Mouse (Mus musculus): ENCODE measurements around the gene Itih2.

The Itih2 gene

DNA sequence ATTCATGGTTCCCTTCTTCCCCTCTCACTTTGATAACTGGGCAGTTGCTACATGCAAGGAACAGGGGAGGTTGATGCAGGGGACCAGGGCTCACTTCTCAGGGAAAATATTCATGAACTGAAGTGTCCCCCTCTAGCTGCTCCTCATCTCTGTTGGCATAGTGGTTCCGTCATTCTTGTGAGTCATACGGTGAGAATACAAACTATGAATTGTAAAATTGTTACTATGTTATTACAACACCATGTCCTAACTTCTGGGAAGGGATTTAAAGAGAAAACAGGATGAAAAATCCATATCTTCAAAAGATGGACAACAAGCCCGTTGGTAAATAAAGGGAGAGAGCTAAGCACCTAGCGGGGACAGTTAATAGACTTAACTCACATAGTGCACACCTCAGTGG, at the start of gene Itih2:
TSS of gene Itih2 (minus strand) at position 101 of the 400 bp plus-strand sequence.
- DNase-seq: no peak

DNA sequence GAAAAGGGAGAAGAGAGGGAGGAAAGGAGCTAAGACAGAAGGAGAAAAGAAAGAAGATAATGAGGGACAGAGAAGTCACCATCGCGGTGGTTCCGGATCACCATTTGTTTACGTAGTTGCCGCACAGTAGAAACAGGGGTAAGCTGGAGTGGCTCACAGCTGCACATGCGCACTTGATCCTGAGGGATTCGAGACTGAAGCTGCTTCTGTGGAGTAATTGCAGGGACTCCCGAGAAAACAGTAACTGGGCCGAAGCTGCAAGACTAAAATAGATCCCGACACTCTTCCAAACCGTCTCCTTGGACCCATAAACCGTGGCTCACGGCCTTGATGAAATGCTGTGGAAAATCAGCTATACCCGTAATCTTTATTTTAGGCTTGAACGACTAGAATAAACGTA, 38.8 kb upstream of the Itih2 start:
- DNase-seq: no peak

DNA sequence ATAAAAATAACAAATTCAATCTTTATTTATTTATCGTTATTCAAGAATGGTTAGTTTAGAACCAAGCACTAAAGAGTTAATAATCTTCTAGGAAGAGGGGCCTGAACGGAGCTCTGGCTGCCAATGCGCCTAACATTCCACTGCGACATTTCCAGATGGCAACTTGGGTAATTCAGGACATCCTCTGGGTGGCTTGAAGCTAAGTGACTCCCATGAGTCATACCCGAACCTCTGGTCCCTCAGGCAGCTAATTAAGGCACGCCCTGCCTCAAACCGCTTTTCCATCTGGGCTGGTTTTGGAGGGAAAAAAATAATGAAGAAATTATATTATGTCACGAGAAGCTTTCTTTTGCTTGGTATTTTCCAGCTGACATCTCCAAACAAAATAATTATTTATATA, 36.8 kb upstream of the Itih2 start:
- no peak for DNase-seq

DNA sequence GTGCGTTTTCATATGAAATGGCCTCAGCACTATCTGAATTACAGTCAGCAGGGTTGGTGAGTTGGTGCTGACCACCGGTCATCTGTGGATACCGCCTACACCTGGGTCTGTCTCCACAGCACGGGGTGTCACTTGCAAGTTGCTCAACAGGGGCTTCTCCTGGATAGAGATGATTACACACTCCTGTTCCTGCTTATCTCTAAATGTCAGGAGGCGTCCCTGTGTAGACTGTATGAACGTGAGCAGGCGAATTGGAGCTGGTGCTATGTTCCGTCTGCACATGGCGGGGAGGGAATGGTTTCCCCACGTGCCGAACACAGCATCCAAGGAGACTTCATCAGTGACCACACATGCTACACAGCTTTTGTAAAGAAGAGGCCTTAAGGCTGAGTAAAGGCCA, 36.1 kb upstream of the Itih2 start:
- DNase-seq: no peak

DNA sequence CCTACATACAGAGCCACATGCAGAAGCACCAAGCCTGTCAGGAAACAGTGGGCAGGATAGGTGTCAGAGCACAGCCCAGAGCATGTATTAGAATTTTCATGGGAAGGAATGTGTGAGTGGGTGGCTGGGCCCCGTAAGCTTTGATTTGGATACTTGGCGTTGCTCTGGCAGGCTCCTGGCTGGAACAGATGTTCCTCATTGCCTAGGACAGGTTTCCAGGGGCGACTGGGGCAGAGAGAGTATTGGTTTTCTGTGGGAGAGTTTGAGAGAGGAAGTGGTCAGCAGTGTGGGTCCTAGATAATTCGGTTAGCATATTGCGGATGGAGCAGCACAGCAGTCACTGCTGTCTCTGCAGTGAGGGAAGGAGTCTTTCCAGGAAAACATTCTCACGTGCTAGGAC, 35.4 kb upstream of the Itih2 start:
- DNase-seq: no peak

DNA sequence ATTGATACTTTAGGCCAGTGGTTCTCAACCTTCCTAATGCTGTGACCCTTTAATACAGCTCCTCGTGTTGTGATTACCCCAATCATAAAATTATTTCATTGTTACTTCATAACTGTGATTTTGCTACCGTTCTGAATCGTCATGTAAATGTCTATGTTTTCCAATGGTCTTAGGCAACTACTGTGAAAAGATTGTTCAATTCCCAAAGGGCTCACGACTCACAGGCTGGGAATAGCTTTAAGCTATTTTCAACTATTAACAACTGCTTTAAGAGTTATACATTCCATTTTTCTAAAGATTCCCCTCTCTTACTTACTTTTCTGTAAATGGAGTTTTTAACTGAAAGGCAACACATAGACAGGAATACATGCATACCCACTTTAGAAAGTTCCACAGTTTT, 30.8 kb upstream of the Itih2 start:
- DNase-seq: no peak

DNA sequence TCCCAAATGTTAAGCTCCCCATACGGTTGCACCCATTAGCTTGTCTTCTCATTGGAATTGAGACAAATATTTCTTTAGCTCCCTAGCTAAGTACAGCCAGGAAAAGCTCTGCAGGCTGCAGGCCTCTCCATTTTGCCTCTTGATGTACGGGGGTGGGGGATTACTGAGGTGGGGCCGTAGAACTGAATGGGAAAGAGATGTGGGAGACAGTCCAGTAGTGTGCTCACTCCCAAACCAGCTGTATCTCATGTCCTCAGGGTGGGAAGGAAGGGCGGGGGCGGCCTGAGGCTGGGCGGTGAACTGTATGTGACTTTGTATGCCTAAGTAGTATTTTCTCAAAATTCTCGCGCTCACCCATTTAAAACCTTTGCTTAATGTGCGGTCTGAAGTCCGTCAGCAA, 26.0 kb upstream of the Itih2 start:
- no peak for DNase-seq

DNA sequence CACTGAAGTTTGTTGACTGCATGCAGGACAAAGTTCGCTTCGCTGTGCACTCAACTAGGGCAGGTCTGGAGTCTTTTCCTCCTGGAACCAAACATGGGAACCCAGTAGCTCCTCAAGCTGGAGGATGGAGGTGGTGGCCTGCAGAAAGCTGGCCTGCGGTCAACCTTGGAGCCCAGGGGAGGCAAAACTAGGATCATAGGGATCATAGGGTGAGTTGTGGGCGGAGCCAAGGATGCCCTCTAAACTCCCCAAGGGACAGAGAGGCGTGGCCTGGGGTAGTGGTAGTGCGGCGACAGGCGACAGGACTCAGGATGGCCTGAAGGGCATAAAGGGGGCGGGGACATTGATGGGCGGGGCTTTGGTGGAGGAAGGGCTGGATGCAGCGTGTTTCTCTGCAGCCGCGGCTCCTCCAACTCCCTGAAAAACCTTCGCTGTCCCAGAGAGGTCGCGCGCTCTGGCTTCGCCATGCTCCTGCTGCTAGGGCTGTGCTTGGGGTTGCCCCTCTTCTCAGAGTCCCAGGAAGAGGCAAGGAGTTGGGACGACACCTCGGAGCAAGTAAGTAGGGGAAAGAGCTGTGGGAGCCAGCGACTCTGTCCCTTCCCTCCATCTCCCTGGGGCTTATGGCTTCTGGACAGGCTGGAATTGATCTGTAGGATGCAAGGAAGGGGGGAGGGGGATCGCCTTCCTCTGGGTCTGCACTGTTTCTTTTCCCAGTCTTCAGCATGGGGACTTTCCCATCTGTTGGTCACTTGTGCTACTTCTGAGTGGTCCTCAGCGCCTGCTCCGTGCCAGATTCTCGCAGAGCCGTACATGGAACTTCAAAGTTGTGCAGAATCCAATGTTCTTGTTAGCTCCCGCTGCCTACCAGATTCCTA, 22.2 kb upstream of the Itih2 start, which contains the start of gene Itih5:
TSS of gene Itih5 (plus strand) at position 371 of the 875 bp plus-strand sequence.
- DNase-seq: peak; percentile 35

DNA sequence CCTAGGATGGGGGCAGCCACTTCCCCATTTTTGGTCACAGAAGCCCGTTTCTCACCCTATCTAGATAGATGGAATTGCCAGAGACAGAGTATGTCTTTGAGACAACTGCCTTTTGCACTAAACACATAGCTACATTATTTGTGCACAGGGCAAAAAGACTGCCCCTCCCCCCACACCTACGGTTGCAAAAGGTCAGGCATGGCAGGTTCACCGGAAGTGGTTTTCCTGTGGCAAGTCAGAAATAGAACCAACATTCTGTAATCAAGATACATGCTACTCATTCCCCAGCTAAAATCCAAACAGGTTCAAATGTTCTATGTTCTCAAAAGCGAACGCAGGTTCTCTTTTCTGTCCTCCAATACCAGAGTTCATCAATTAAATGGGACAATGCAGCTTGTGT, 21.4 kb upstream of the Itih2 start:
- no peak for DNase-seq

DNA sequence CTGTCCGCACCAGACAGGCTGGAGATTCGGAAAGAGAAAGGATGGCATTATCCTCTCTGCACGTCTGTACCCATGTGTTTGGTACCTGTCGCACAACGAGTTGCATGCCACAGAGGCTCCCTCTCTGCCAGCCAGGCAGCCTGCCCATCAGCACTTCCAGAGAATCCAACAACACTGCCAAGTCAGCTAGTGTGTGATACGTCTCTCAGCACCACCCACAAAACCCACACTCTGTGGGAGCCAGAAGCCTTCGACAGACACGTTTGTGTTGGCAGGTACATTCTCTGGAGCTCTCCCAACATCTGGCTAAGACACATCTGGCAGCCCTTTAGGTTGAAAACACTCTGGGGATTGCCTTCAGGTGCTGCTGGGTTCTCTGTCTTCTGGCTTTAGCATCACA, 16.0 kb upstream of the Itih2 start:
- no peak for DNase-seq

DNA sequence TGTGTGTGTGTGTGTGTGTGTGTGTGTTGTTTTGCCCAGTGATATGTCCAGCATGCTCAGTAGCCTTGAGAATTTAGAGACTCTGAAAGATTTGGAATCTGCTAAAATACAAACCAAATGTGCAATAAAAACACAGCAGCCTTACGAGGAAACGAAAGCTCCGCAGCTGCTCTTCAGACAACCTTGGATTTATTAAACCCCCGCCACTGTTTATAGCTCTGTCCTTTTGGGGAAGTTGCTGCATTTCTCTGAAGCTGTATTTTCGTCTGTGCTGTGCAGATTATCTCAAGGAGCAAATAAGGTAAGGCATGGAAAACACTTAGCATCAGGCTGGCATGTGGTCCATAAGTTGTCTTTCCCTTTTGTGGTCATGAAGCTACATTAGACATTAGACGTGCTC, 14.3 kb upstream of the Itih2 start:
- no peak for DNase-seq

DNA sequence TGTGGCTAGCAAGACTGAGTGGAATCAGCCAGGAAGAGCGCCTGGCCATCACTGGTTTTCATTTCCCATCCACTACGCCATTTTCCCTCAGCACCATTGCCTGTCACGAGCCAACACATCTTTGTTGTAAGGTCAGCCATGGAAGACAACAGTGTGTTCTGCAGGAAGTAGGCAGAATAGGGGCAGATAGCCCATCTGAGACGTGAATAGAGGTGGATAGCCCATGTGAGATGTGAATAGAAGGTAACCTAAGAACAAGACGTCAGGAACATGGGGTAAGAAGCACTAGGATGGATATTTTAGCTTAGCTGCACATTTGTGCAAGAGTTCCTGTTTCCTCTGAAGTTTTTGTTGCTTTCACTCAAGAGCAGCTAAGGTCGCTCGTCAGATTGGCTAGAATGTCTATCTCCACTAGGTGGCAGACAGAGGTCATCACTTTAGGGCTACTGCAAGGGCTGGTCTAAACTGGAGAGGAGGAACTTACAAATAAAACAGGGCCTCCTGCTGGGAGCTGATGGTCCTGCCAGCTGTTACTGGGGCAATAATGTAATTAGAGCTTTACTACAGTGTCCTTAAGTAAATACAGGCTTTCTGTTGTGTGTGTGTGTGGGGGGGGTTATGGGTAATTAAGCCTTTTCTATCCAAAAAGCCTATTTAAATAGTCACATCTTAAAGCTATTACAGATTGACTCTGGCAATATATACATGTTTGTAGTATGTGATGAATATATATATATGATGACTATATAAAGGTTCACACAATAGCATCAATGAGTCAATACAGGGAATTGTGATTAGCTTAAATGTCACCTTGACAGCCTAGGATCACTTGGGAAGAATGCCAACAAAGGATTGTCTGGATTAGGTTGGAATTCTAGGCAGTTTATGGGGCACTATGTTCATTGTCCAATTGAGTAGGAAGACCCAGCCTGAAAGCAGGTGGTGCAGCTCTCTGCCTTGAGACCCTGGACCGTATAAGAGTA, 11.6 kb upstream of the Itih2 start:
- DNase-seq: peak; percentile 65

DNA sequence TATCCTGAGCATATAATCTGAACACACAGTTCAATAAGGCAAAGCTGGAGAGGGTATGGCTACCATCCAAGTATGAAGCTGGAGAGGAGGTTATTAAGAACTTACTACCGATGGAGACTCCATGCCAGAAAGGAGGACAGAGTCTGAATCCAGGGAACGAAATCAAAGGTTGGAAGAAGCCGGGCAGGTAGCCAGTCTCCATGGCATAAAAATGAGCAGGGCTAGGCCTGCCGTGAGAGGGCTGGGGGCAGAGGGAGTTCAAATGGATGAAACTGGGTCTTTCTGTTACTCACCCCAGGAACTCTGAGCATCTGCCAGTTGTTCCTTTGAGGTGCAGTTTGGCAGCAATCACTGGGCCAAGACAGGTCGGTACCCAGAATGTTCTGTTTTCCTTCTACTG, 9.3 kb upstream of the Itih2 start:
- DNase-seq: no peak

DNA sequence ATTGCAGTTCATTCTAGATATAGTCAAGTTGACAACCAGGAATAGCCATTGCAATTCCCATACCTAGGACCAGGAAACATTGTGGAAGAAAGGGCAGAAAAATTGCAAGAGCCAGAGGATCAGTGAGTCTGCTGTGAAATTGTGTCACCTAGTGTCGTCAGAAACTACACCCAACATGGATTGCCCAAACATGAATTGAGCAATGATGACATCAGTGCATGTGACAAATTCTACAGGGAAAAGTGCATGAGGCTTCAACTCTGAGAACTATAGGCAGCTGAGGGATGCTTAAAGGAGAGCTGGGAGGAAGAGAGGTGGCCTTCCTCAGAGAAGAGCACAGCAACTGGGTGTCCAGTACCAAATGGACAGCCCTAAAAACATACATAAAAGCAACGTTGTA, 6.1 kb upstream of the Itih2 start:
- DNase-seq: no peak

DNA sequence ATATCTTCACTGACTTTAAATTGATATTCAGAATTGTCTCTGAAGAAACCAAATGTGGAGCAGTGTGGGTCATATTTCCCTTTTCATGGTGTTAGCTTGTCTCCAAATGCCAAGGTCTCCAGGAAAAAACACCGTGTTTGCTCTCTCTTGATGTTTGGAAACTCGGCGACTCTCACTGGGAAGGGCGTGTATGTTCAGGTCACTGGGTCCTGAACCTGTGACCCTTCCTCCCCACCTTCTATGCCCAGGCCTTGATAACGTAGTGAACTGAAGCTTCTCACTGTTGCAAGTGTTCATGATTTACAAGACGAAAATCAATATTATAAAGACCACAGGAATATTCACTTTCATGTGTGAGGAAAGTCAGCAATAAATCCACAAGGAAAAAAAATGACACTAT, 2.7 kb upstream of the Itih2 start:
- DNase-seq: no peak

DNA sequence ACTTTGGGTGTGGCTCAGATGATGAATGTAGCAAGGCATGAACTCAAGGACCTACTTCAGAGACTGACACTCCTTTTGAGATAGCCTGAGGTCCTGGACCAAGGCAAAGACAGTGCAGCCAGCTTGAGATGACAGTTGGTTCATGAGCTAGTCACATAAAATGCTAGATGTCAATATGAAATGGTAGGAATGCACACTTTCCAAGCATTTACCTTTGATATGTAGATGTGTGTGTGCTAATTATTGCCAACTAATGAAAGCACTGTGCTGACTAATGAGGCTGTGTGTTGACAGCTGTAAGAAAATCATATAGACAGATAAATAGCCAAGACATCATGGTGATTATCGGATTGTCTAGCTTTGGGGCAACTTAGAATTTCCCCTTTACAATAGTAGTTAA, 932 bp upstream of the Itih2 start:
- no peak for DNase-seq

DNA sequence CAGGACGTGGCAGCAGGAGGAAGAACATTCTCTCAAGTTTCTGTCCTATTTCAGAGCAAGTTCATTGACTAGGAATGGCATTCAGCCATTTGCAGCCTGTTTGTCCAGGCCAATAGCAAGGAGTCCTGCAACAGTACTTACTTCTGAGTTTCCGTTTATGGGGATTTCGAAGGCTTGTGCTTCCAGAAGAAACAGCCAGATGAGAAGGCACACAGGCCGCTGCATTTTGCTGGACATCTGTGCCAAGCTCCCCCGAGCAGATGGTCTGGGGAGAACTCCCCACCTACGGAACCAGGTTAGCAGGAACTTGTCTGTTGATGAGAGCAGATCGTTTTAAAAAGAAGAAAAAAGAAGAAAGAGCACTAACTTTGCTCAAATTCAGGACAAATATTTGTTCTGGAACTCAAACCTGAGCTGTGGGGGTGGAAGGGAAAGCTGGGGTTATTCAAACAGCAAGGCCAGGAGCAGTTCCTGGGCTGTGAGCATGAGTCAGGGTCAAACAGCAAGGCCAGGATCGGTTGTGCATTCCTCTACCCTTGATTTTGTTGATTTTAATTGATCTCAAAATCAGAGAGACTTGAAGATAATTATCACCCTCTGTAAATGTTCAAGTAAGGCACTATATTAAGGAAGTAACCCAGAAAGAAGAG, 730 bp downstream of the Itih2 start:
- no peak for DNase-seq

DNA sequence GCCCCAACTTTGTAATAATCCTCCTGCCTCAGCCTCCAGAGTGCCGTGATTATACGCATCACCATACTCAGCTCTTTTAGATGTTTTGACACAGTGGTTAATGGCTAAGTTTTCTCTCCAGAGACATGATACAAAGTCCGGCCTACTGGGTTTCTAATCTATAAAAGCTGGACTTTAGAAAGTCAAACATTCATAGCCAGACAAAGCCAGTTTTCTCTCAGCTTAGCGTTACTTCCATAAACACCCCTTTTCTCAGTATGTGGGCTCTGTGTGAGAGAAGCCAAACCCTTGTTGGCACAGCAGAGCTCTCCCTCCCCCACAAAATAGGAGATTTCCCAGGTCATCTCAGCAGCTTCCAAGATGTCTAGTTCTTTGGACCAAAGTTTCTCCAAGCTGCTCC, 2.6 kb downstream of the Itih2 start:
- DNase-seq: no peak

DNA sequence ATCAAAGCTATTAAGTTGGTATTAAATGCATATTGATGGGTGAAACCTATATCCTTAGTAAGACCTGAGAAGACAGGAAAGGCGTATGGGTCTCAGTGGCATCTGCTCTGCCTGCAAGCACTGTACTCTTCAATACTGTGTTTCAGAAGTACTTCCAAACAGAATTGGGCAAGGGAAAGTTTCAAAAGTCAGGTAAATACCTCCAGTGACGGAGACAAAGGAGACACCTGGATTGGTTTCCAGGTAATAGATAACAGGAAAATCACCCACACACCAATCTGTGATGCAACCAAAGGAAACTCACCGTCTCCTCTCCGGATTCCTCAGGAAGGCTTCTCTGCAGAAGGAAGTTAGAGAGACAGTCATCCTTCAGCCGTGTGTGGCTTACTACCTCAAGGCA, 3.7 kb downstream of the Itih2 start:
- DNase-seq: no peak

DNA sequence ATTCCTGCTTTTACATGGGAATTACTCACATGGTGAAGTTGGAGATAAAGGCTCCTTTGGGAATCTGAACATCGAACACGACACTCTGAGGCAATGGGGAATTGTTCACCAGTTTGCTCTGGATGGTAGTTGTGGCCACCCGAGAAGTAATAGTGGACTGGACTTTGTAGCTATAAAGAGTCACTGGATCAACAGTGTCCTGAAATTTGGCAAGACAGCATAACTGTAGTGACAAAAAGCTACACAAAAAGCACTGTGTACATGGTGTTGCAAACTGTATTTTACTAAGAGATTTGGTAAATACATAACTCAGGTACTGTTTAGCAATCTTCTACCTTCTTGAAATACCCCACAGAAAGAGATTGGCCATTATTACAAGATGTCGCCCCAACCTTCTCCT, 5.1 kb downstream of the Itih2 start:
- DNase-seq: no peak

DNA sequence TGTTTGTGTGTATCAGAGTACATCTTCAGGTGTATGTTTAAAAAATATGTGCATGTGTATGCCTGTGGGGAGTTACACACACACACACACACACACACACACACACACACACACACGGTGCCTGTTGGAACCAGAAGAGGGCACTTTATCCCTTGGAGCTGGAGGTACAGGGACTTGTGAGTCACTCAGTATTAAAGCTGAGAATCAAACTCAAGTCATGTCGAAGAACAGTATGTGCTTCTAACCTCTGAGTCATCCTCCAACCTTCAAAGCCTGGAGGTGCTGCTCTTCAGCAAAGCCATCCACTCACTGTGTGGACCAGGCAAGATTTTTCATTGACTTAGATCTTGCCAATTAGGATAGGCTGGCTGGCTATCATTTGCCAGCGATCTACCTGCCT, 9.4 kb downstream of the Itih2 start:
- no peak for DNase-seq

DNA sequence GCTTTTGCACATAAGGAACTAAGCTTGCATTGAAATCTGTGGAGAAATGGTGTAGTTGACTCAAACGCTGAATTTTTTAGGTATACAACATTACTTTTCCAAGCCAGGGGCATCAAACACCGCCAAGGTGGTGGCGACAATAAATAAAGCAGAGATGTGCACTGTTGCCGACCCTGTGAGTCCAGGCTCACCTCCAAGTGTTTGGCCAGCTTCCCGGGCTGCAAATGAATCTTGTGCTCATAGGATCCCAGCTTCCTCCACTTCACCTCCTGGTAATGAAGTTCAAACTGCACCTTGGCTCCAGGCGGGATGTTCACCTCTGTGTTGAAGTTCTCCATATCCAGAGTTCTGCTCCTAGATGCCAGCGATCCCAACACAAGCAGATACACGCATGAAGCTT, 11.9 kb downstream of the Itih2 start:
- no peak for DNase-seq

DNA sequence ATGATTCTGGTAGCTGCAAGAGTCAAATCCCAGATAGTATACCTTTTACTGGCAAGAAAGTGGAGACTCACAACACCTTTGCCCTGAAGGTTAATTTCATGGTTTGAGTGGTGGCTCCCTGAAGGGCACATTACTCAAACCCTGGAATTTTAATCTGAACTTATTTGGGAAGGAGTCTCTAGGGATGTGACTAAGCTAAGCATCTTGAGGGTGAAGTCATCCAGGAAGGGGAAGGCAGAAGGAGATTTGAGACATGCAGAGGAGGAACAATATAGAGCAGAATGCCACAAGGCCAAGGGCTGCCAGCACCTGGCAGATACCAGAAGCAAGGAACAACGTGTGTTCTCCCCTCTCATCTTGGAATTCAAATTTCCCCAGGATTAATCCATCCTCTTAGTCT, 12.4 kb downstream of the Itih2 start:
- no peak for DNase-seq
